Mouse (Mus musculus): ENCODE data around the gene Ctf1. TPM values are rescaled to one million over a fixed set of nuclear protein-coding genes. Genes with fewer than 3 reads are reported as not detected.

Gene Ctf1
- total and polyA plus RNA-seq, 2 experiments from 2014 or later: 3.8 to 6.5 TPM

- H3K36me3 ChIP-seq (ENCODE audit: insufficient read depth): no peaks in the 10 kb centered on the region
- H3K4me1 ChIP-seq (ENCODE audit: insufficient read depth): peaks cover 12% of the 10 kb centered on the region; the same call in 1 of the 2 replicates
- H3K4me2 ChIP-seq (ENCODE audit: low read depth): no peak overlapping the region
- ATAC-seq (no peak), DNase-seq (no peak)
- no peak overlapping the region for H3K27ac ChIP-seq (ENCODE audit: low read depth, low read length)
- 83% methylated on average over 4 of the region's 4 CpGs for WGBS
- H3K4me3 ChIP-seq (ENCODE audit: low read depth, low read length): no peak overlapping the region
- H3K9me3 ChIP-seq (ENCODE audit: low read length): no peaks in the 10 kb centered on the region
- no peaks in the 10 kb centered on the region for H3K27me3 ChIP-seq (ENCODE audit: insufficient read depth, low read length)
- no peak overlapping the region for H3K9ac ChIP-seq
- TF ChIP-seq CTCF (IDR thresholded peaks at IDR 0.05; ENCODE audit: low read depth): no peak
These were observed 2.3 kb downstream of the Ctf1 start for GRCm38 (mm10) chr7:127714816-127715215.

GRCm38 (mm10) chr7:127716992-127717391, 4.5 kb downstream of the Ctf1 start:
- ATAC-seq: peak; percentile 67
- Histone ChIP-seq H3K36me3 (ENCODE audit: insufficient read depth) (no peaks in the 10 kb centered on the region), H3K4me3 (ENCODE audit: low read depth, low read length) (peak overlapping the region; percentile 36), H3K9me3 (ENCODE audit: low read length) (no peaks in the 10 kb centered on the region), H3K4me2 (ENCODE audit: low read depth) (peak overlapping the region; percentile 63), H3K9ac (peak overlapping the region; percentile 60), H3K27me3 (ENCODE audit: insufficient read depth, low read length) (no peaks in the 10 kb centered on the region), H3K27ac (ENCODE audit: low read depth, low read length) (no peak overlapping the region), H3K4me1 (ENCODE audit: insufficient read depth) (peaks cover 12% of the 10 kb centered on the region; the same call in 1 of the 2 replicates)
- peak; percentile 57 for DNase-seq
- 3% methylated on average over 35 of the region's 41 CpGs for WGBS
- peak; percentile 64 for TF ChIP-seq CTCF (IDR thresholded peaks at IDR 0.05; ENCODE audit: low read depth)

DNA sequence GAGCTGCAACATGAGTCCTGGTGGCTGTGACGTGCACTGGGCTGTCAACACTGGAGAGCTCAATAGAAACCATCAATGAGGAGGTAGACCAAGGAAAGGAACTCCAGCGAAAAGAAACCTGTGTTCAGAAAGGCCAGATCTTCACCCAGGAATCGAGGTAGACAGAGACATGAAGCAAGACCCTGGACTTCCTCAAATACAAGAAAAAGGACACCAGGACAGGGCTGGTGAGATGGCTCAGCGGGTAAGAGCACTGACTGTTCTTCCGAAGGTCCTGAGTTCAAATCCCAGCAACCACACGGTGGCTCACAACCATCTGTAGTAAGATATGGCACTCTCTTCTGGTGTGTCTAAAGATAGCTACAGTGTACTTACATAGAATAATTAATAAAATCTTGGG, 5.8 kb downstream of the Ctf1 start:
- TF ChIP-seq CTCF (IDR thresholded peaks at IDR 0.05; ENCODE audit: low read depth): no peak
- 92% methylated on average over 6 of the region's 6 CpGs for WGBS
- no peak overlapping the region for H3K27ac ChIP-seq (ENCODE audit: low read depth, low read length)
- no peak overlapping the region for H3K4me2 ChIP-seq (ENCODE audit: low read depth)
- no peaks in the 10 kb centered on the region for H3K27me3 ChIP-seq (ENCODE audit: insufficient read depth, low read length)
- no peak overlapping the region for H3K4me3 ChIP-seq (ENCODE audit: low read depth, low read length)
- no peaks in the 10 kb centered on the region for H3K9me3 ChIP-seq (ENCODE audit: low read length)
- no peaks in the 10 kb centered on the region for H3K36me3 ChIP-seq (ENCODE audit: insufficient read depth)
- no peak overlapping the region for H3K9ac ChIP-seq
- ATAC-seq (no peak), DNase-seq (no peak)
- H3K4me1 ChIP-seq (ENCODE audit: insufficient read depth): peaks cover 8% of the 10 kb centered on the region; the same call in 1 of the 2 replicates

- DNase-seq (no peak), ATAC-seq (no peak)
- no peak overlapping the region for H3K4me3 ChIP-seq (ENCODE audit: low read depth, low read length)
- H3K27me3 ChIP-seq (ENCODE audit: insufficient read depth, low read length): no peaks in the 10 kb centered on the region
- H3K27ac ChIP-seq (ENCODE audit: low read depth, low read length): no peak overlapping the region
- H3K9me3 ChIP-seq (ENCODE audit: low read length): no peaks in the 10 kb centered on the region
- H3K36me3 ChIP-seq (ENCODE audit: insufficient read depth): no peaks in the 10 kb centered on the region
- TF ChIP-seq CTCF (IDR thresholded peaks at IDR 0.05; ENCODE audit: low read depth): no peak
- WGBS: 89% methylated on average over 6 of the region's 6 CpGs
- no peak overlapping the region for H3K9ac ChIP-seq
- H3K4me2 ChIP-seq (ENCODE audit: low read depth): no peak overlapping the region
- peaks cover 8% of the 10 kb centered on the region; the same call in 1 of the 2 replicates for H3K4me1 ChIP-seq (ENCODE audit: insufficient read depth)
These were observed 6.7 kb downstream of the Ctf1 start for GRCm38 (mm10) chr7:127719258-127719657.

- Histone ChIP-seq H3K9ac (no peak overlapping the region), H3K36me3 (ENCODE audit: insufficient read depth) (no peaks in the 10 kb centered on the region), H3K4me2 (ENCODE audit: low read depth) (no peak overlapping the region), H3K4me3 (ENCODE audit: low read depth, low read length) (no peak overlapping the region), H3K9me3 (ENCODE audit: low read length) (no peaks in the 10 kb centered on the region), H3K4me1 (ENCODE audit: insufficient read depth) (no peaks in the 10 kb centered on the region), H3K27ac (ENCODE audit: low read depth, low read length) (no peak overlapping the region), H3K27me3 (ENCODE audit: insufficient read depth, low read length) (no peaks in the 10 kb centered on the region)
- no peak for TF ChIP-seq CTCF (IDR thresholded peaks at IDR 0.05; ENCODE audit: low read depth)
- no peak for DNase-seq
- no peak for ATAC-seq
- 20% methylated on average over 2 of the region's 2 CpGs for WGBS
These were observed 13.0 kb downstream of the Ctf1 start for GRCm38 (mm10) chr7:127725490-127725889.

- TF ChIP-seq CTCF (IDR thresholded peaks at IDR 0.05; ENCODE audit: low read depth): no peak
These were observed 13.4 kb downstream of the Ctf1 start for GRCm38 (mm10) chr7:127725924-127726323.

GRCm38 (mm10) chr7:127727898-127728297, 15.4 kb downstream of the Ctf1 start:
- H3K9me3 ChIP-seq (ENCODE audit: low read length): no peaks in the 10 kb centered on the region
- H3K36me3 ChIP-seq (ENCODE audit: insufficient read depth): no peaks in the 10 kb centered on the region
- H3K27ac ChIP-seq (ENCODE audit: low read depth, low read length): no peak overlapping the region
- ATAC-seq: no peak
- no peak overlapping the region for H3K4me3 ChIP-seq (ENCODE audit: low read depth, low read length)
- H3K9ac ChIP-seq: no peak overlapping the region
- no peaks in the 10 kb centered on the region for H3K27me3 ChIP-seq (ENCODE audit: insufficient read depth, low read length)
- WGBS: 89% methylated on average over 7 of the region's 7 CpGs
- no peak overlapping the region for H3K4me2 ChIP-seq (ENCODE audit: low read depth)
- TF ChIP-seq CTCF (IDR thresholded peaks at IDR 0.05; ENCODE audit: low read depth): no peak
- DNase-seq: no peak
- H3K4me1 ChIP-seq (ENCODE audit: insufficient read depth): no peaks in the 10 kb centered on the region

More at GRCm38 (mm10) chr7:127725924-127726323, 13.4 kb downstream of the Ctf1 start:
- no peak overlapping the region for H3K4me3 ChIP-seq (ENCODE audit: low read depth, low read length)
- no peak overlapping the region for H3K4me2 ChIP-seq (ENCODE audit: low read depth)
- DNase-seq (no peak), ATAC-seq (no peak)
- H3K27ac ChIP-seq (ENCODE audit: low read depth, low read length): no peak overlapping the region
- H3K27me3 ChIP-seq (ENCODE audit: insufficient read depth, low read length): no peaks in the 10 kb centered on the region
- H3K36me3 ChIP-seq (ENCODE audit: insufficient read depth): no peaks in the 10 kb centered on the region
- H3K4me1 ChIP-seq (ENCODE audit: insufficient read depth): no peaks in the 10 kb centered on the region
- no peaks in the 10 kb centered on the region for H3K9me3 ChIP-seq (ENCODE audit: low read length)
- 55% methylated on average over 6 of the region's 6 CpGs for WGBS
- H3K9ac ChIP-seq: no peak overlapping the region

Measured in forebrain, postnatal 0 days (tissue).